Mouse (Mus musculus) midbrain, embryonic 16.5 days (tissue): ENCODE data around the gene Kif26b. TPM values are rescaled to one million over a fixed set of nuclear protein-coding genes. Genes with fewer than 3 reads are reported as not detected.

Source experiments
- ATAC-seq: fragments of 200-750 bp; cut with Nextera tagmentation; 2 replicates; pipeline ENCODE4 v1.8.0; 2017; ENCODE audit warnings: moderate TSS enrichment
- H3K27ac ChIP-seq: fragments of 300-500 bp; sonication (generic); 2 replicates; pipeline ENCODE4 v1.5.1; 2014; ENCODE audit warnings: mild to moderate bottlenecking, low read length, mixed read lengths
- H3K27me3 ChIP-seq: fragments of 300-500 bp; sonication (generic); 2 replicates; pipeline ENCODE4 v1.6.1; 2014; ENCODE audit warnings: low read depth, low read length, mixed read lengths; ENCODE audit not compliant: control insufficient read depth, insufficient read depth
- H3K36me3 ChIP-seq: fragments of 300-500 bp; sonication (generic); 2 replicates; pipeline ENCODE4 v1.6.1; 2014; ENCODE audit warnings: mild to moderate bottlenecking, low read length, moderate library complexity, mixed read lengths; ENCODE audit not compliant: control insufficient read depth, insufficient read depth
- H3K4me1 ChIP-seq: fragments of 300-500 bp; sonication (generic); 2 replicates; pipeline ENCODE4 v1.6.1; 2014; ENCODE audit warnings: mild to moderate bottlenecking, low read length, mixed read lengths; ENCODE audit not compliant: control insufficient read depth, insufficient read depth
- H3K4me2 ChIP-seq: fragments of 300-500 bp; sonication (generic); 2 replicates; pipeline ENCODE4 v1.6.1; 2014; ENCODE audit warnings: mild to moderate bottlenecking, low read length, mixed read lengths
- H3K4me3 ChIP-seq: fragments of 300-500 bp; sonication (generic); 2 replicates; pipeline ENCODE4 v1.5.1; 2014; ENCODE audit warnings: low read depth, mild to moderate bottlenecking, low read length, moderate library complexity, mixed read lengths
- H3K9ac ChIP-seq: fragments of 300-500 bp; sonication (generic); 2 replicates; pipeline ENCODE4 v1.6.1; 2014; ENCODE audit warnings: low read depth, low read length, mixed read lengths
- H3K9me3 ChIP-seq: fragments of 300-500 bp; sonication (generic); replicated peaks from 2 replicates; pipeline ENCODE4 v1.6.1; 2014; ENCODE audit warnings: mild to moderate bottlenecking, low read length, mixed read lengths; ENCODE audit not compliant: control insufficient read depth, poor library complexity, severe bottlenecking
- WGBS: fragments of 180-500 bp; shearing (Covaris S2); extraction: QIAGEN DNeasy Blood & Tissue Kit; methylation state at CpG from one replicate; pipeline ENCODE4 v1.1.7; 2014; 5-methylcytosine and 5-hydroxymethylcytosine counted together
- polyA plus RNA-seq: library from polyadenylated mRNA; unstranded; fragments of >200 nt; fragmentation: Nextera tagmentation; extraction: Ambion mirVana; gene quantifications from 2 replicates; pipeline ENCODE4 v1.2.1, GENCODE M21; 2015

Kif26b gene
- polyA plus RNA-seq, 1 experiment from 2014 or later: 8.1 TPM

DNA sequence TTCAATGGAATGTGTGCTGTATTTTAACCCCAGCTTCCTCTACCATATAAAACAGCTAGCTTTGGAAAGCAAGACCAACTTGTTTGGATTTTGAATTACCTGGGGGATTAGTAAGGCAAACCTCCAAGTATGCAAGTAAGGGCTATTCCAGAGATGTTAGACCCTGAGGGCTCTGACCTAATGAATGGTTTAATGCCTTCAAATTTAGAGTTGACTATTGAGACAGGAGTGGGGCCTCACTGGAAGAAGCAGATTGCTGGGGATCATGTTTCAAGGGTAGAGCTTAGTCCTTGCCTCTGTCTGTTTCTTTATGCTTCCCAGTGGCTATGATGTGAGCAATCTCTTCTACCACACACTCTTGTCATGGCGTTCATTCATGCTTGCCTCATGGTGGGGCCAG lies 349.8 kb downstream of the Kif26b start:
- no peaks in the 10 kb centered on the region for H3K36me3 ChIP-seq
- H3K4me1 ChIP-seq: no peaks in the 10 kb centered on the region
- no peak overlapping the region for H3K4me3 ChIP-seq
- no peak overlapping the region for H3K4me2 ChIP-seq
- no peak overlapping the region for H3K9ac ChIP-seq
- no peak for ATAC-seq
- WGBS: 78% methylated on average over 1 of the region's 1 CpGs
- no peak overlapping the region for H3K27ac ChIP-seq
- no peaks in the 10 kb centered on the region for H3K27me3 ChIP-seq
- no peaks in the 10 kb centered on the region for H3K9me3 ChIP-seq

GRCm38 (mm10) chr1:178880905-178881304 lies 352.0 kb downstream of the Kif26b start:
- no peaks in the 10 kb centered on the region for H3K27me3 ChIP-seq
- no peaks in the 10 kb centered on the region for H3K9me3 ChIP-seq
- H3K36me3 ChIP-seq: no peaks in the 10 kb centered on the region
- 85% methylated on average over 7 of the region's 7 CpGs for WGBS
- no peak overlapping the region for H3K27ac ChIP-seq
- H3K9ac ChIP-seq: no peak overlapping the region
- H3K4me2 ChIP-seq: no peak overlapping the region
- ATAC-seq: no peak
- H3K4me3 ChIP-seq: no peak overlapping the region
- no peaks in the 10 kb centered on the region for H3K4me1 ChIP-seq

DNA sequence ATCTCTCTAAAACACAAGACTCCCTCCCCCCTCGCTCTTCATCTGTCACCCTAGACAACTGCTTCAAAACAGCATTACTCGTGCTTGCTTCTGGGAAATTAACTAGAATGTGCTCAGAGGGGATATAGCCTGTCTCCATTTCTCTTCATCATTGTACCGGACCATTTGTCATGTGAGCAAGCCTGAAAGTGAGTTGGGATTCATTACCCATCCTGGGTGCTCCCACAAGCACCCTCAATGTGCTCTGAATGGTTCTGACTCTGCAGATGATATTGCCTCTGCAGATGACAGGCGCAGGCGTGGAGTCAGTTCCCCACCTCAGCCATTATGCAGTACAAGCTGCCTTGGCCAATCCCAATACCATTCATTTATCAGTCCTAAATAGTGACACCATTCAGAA lies 357.7 kb downstream of the Kif26b start:
- no peaks in the 10 kb centered on the region for H3K36me3 ChIP-seq
- H3K9me3 ChIP-seq: no peaks in the 10 kb centered on the region
- peaks cover 9% of the 10 kb centered on the region; the same call in 1 of the 2 replicates for H3K4me1 ChIP-seq
- no peak overlapping the region for H3K4me3 ChIP-seq
- no peak overlapping the region for H3K9ac ChIP-seq
- no peak; the same call in 1 of the 2 replicates for ATAC-seq
- no peak overlapping the region for H3K4me2 ChIP-seq
- WGBS: 72% methylated on average over 5 of the region's 5 CpGs
- H3K27ac ChIP-seq: no peak overlapping the region
- H3K27me3 ChIP-seq: no peaks in the 10 kb centered on the region

DNA sequence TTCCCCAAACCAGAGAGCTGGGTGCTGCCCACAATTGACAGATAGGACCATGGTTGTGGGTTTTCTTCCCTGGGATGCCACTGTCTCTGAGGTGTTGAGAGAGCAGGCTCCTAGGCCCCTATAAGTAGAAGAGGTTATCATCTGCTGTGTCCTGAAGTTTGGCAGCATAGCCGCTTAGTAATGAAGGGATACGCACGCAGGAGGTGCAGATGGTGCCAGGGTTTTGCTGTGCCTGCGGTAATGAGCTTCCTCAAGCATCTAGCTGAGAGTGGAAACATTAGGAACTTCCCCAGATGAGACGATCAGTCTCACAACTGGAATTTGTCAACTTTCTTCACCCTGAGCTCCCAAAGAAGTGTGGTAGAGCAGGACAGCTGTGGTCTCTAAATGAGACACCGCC lies 363.5 kb downstream of the Kif26b start:
- Histone ChIP-seq H3K4me2 (no peak overlapping the region), H3K27ac (no peak overlapping the region), H3K9ac (no peak overlapping the region), H3K4me1 (peaks cover 9% of the 10 kb centered on the region; the same call in 1 of the 2 replicates), H3K4me3 (no peak overlapping the region), H3K36me3 (no peaks in the 10 kb centered on the region), H3K9me3 (no peaks in the 10 kb centered on the region), H3K27me3 (no peaks in the 10 kb centered on the region)
- no peak for ATAC-seq
- 88% methylated on average over 6 of the region's 6 CpGs for WGBS

DNA sequence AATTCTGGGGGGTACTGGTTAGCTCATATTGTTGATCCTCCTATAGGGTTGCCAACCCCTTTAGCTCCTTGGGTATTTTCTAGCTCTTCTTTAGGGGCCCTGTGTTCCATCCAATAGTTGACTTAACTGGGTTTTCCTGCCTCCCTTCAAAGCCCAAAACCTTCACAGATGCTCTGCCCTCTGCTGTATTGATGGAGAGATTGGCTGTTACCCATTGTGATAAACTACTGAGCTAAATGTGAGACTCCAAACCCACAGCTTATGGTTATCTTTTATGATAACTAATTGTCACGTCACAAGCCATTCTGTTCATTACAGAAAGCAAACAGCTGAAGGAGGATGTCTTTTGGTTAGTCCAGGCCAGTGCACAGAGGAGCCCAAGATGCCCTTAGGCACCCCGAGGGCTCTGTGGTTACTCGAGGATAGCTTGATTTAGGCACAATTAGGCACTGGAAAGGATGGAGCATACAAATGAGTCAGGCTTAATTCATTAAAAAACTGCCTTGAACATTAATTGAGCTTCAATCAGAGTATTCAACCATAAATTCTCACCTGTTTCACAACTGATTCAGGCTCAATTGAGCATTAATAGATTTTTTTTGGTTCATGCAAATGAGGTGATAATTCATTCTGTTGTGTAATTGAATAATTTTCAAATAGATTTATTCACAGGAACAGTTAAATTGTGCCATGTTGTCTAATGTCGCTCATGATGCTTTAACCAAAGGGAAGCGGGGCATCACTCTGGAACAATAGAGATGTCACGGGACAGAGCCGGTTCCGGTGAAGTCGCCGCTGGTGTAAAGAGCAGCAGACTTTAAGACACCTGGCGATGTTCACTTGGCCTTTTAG lies 364.5 kb downstream of the Kif26b start:
- no peak overlapping the region for H3K27ac ChIP-seq
- H3K4me3 ChIP-seq: no peak overlapping the region
- no peaks in the 10 kb centered on the region for H3K36me3 ChIP-seq
- no peaks in the 10 kb centered on the region for H3K27me3 ChIP-seq
- no peaks in the 10 kb centered on the region for H3K9me3 ChIP-seq
- no peak overlapping the region for H3K9ac ChIP-seq
- no peak overlapping the region for H3K4me2 ChIP-seq
- 74% methylated on average over 11 of the region's 11 CpGs for whole genome bisulfite sequencing
- ATAC-seq: no peak
- peaks cover 9% of the 10 kb centered on the region; the same call in 1 of the 2 replicates for H3K4me1 ChIP-seq

DNA sequence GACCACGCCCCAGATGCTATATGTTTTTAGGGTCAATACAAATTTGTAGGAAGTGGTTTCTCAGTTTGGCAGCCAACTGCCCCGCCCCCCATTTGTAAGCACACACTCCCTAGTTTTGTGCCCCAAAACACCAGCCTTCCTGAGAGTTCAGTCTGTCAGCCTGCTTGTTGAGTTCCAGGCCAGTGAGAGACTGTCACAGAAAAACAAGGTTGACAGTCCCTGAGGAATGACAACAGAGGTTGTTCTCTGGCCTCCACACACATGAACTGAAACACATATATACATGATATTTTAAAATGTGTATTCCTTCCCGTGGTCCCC lies 365.1 kb downstream of the Kif26b start:
- no peaks in the 10 kb centered on the region for H3K27me3 ChIP-seq
- H3K9me3 ChIP-seq: no peaks in the 10 kb centered on the region
- 91% methylated on average over 3 of the region's 3 CpGs for WGBS
- peaks cover 8% of the 10 kb centered on the region; the same call in 1 of the 2 replicates for H3K4me1 ChIP-seq
- H3K4me3 ChIP-seq: no peak overlapping the region
- no peaks in the 10 kb centered on the region for H3K36me3 ChIP-seq
- H3K27ac ChIP-seq: no peak overlapping the region
- no peak for ATAC-seq
- H3K9ac ChIP-seq: no peak overlapping the region
- no peak overlapping the region for H3K4me2 ChIP-seq

- Histone ChIP-seq H3K9me3 (no peaks in the 10 kb centered on the region), H3K4me1 (no peaks in the 10 kb centered on the region), H3K27ac (no peak overlapping the region), H3K4me3 (no peak overlapping the region), H3K4me2 (no peak overlapping the region), H3K36me3 (no peaks in the 10 kb centered on the region), H3K9ac (no peak overlapping the region), H3K27me3 (no peaks in the 10 kb centered on the region)
- ATAC-seq: no peak
- WGBS: 90% methylated on average over 4 of the region's 4 CpGs
Observed at GRCm38 (mm10) chr1:178895674-178896073, 366.7 kb downstream of the Kif26b start.

GRCm38 (mm10) chr1:178910951-178911350 lies 382.0 kb downstream of the Kif26b start:
- H3K9me3 ChIP-seq: no peaks in the 10 kb centered on the region
- H3K9ac ChIP-seq: no peak overlapping the region
- H3K4me3 ChIP-seq: no peak overlapping the region
- WGBS: 42% methylated on average over 14 of the region's 14 CpGs
- H3K27me3 ChIP-seq: no peaks in the 10 kb centered on the region
- H3K4me1 ChIP-seq: peaks cover 14% of the 10 kb centered on the region
- peak overlapping the region; percentile 38 for H3K27ac ChIP-seq
- 0 out of 2 replicates have a peak, but pooled peaks cover 1% of the 10 kb centered on the region for H3K36me3 ChIP-seq
- H3K4me2 ChIP-seq: no peak overlapping the region
- ATAC-seq: no peak

DNA sequence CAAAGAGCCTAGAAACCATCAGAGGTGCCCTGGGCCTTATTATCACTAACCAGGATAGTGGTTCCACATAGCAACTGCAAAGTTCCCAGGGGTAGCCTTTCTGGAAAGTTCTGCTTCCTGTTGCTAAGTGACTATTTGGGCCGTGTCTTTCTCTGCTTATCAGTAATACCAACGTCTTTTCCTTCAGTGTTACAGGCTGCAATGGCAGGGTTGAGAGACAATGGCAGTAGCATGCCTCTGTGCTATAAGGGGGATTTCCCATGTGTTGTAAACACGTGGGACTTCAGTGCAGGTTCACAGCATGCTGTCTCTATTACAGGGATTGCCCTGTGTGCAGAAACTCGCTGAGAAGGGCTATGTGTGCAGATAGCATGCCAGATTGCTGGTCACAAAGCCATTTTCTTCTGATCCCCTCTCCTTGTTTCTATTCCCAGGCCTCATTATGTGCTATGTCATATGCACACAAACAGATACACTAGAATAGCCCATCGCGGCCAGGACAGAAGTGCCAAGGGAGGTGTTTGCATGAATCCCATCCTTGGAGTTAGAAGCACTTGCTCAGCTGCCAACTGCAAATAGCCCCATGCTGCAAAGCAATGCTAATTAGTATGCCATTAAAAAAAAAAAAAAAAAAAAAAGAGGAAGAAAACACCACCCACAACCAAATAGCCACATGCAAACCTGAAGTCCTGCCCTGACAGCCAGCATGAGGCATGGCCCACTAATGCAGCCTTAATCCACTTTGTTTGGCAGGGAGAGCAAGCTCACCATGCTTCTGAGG lies 384.2 kb downstream of the Kif26b start:
- no peaks in the 10 kb centered on the region for H3K27me3 ChIP-seq
- no peak overlapping the region for H3K9ac ChIP-seq
- 0 out of 2 replicates have a peak, but pooled peaks cover 3% of the 10 kb centered on the region for H3K36me3 ChIP-seq
- no peaks in the 10 kb centered on the region for H3K9me3 ChIP-seq
- WGBS: 35% methylated on average over 6 of the region's 6 CpGs
- ATAC-seq: no peak
- H3K4me3 ChIP-seq: no peak overlapping the region
- no peak overlapping the region for H3K4me2 ChIP-seq
- H3K27ac ChIP-seq: no peak overlapping the region
- H3K4me1 ChIP-seq: peaks cover 18% of the 10 kb centered on the region
